Mouse (Mus musculus) heart, postnatal 10 days (tissue): ENCODE measurements at regions not wholly inside any gene's neighbourhood (a gene's known extent, or its start where the extent isn't known, plus 50 kb on each side); places are given as distances from the start of the nearest gene placed in this dataset.
"Not testable (repeated sequence)": the region's sequence is repeated elsewhere in the genome, so short reads cannot be mapped to it uniquely, and the experiment has no call there.

ENCODE experiments used
- DNase-seq, 2 experiments: peaks; one replicate each; pipeline ENCODE4 v3.0.0; 2021
- intact Hi-C: fragments of 180-260 bp; cut with DNase I; formaldehyde crosslinking; loops from one replicate; pipeline ENCODE4 v1.15.1; 2025

- intact Hi-C loops: no loop called here
- DNase-seq: no peak
These were observed 60.4 kb upstream of the Poc5 start for GRCm38 (mm10) chr13:96327707-96328106.

- DNase-seq: no peak
- intact Hi-C loops: no loop called here
These were observed 63.5 kb upstream of the Poc5 start for GRCm38 (mm10) chr13:96324636-96325035.

GRCm38 (mm10) chr13:96317161-96317560 is 70.9 kb upstream of the Poc5 start:
- intact Hi-C loops, DNase-seq: not testable (repeated sequence)

- intact Hi-C loops: no loop called here
- no peak for DNase-seq
These were observed 74.9 kb upstream of the Poc5 start for GRCm38 (mm10) chr13:96313241-96313640.

GRCm38 (mm10) chr13:96302495-96302894 is 85.6 kb upstream of the Poc5 start:
- DNase-seq: no peak
- intact Hi-C loops: no loop called here

- intact Hi-C loops: no loop called here
- DNase-seq: no peak
These were observed 100.3 kb upstream of the Poc5 start for GRCm38 (mm10) chr13:96287797-96288196.

GRCm38 (mm10) chr13:96269946-96270345 is 118.1 kb upstream of the Poc5 start:
- intact Hi-C loops: no loop called here
- peak in 1 of 2 experiments; percentile 2 for DNase-seq

GRCm38 (mm10) chr13:96256001-96256400 is 123.6 kb upstream of the Sv2c start:
- no peak for DNase-seq
- intact Hi-C loops: no loop called here

GRCm38 (mm10) chr13:96254391-96254790 is 122.0 kb upstream of the Sv2c start:
- DNase-seq: no peak
- intact Hi-C loops: no loop called here

GRCm38 (mm10) chr13:96220763-96221162 is 88.4 kb upstream of the Sv2c start:
- intact Hi-C loops: no loop called here
- DNase-seq: no peak

- intact Hi-C loops: no loop called here
- no peak for DNase-seq
These were observed 83.1 kb upstream of the Sv2c start for GRCm38 (mm10) chr13:96215496-96215895.

- no peak for DNase-seq
- intact Hi-C loops: no loop called here
These were observed 82.7 kb upstream of the Sv2c start for GRCm38 (mm10) chr13:96215046-96215445.

- DNase-seq: no peak
- intact Hi-C loops: no loop called here
These were observed 73.7 kb upstream of the Sv2c start for GRCm38 (mm10) chr13:96206072-96206471.

GRCm38 (mm10) chr13:96188618-96189017 is 56.2 kb upstream of the Sv2c start:
- DNase-seq: no peak
- intact Hi-C loops: no loop called here
